Mouse (Mus musculus): ENCODE data around the gene Senp7. TPM values are rescaled to one million over a fixed set of nuclear protein-coding genes. Genes with fewer than 3 reads are reported as not detected.
"Not testable (repeated sequence)": the region's sequence is repeated elsewhere in the genome, so short reads cannot be mapped to it uniquely, and the experiment has no call there.

Gene Senp7
- total RNA-seq (2021): 10 to 100 TPM; 14.4 to 15.6 TPM
- 2.9 and 6.1 TPM in 2 replicates for polyA plus RNA-seq (2012; rRNA removed)
- long read RNA-seq, partial matches to known transcripts: 1 of 4 reads
- long read RNA-seq, other reads (novel, unspliced or antisense): 2 of 4 reads

GRCm38 (mm10) chr16:56048038-56048437 is at the start of gene Senp7:
Gene Senp7 (plus strand): TSS chr16:56048338.
- H3K27ac ChIP-seq; H3K79me2 ChIP-seq (replicated peaks; ENCODE audit: control insufficient read depth, insufficient read depth, low read length); intact Hi-C loops (cut with DNase I); H3K4me1 ChIP-seq (ENCODE audit: control insufficient read depth, insufficient read depth, low read length); H3K27me3 ChIP-seq (ENCODE audit: control insufficient read depth, insufficient read depth, low read length); DNase-seq; H3K4me3 ChIP-seq; H3K9ac ChIP-seq (ENCODE audit: low read depth, low read length); H3K36me3 ChIP-seq (ENCODE audit: control insufficient read depth, insufficient read depth, low read length): not testable (repeated sequence)
- no CpG with 5 or more reads among the region's 4 CpGs for WGBS

- no peaks in the 10 kb centered on the region; the same call in 1 of the 2 replicates for H3K36me3 ChIP-seq (ENCODE audit: control insufficient read depth, insufficient read depth, low read length)
- intact Hi-C loops (cut with DNase I): no loop called here
- WGBS: 87% methylated on average over 11 of the region's 11 CpGs
These were observed 41.3 kb upstream of the Senp7 start for GRCm38 (mm10) chr16:56006798-56007197.

GRCm38 (mm10) chr16:56008862-56009261 is 39.3 kb upstream of the Senp7 start:
- Histone ChIP-seq H3K9ac (ENCODE audit: low read depth, low read length) (no peak overlapping the region), H3K4me3 (no peak overlapping the region), H3K36me3 (ENCODE audit: control insufficient read depth, insufficient read depth, low read length) (no peaks in the 10 kb centered on the region; the same call in 1 of the 2 replicates), H3K4me1 (ENCODE audit: control insufficient read depth, insufficient read depth, low read length) (no peaks in the 10 kb centered on the region), H3K27me3 (ENCODE audit: control insufficient read depth, insufficient read depth, low read length) (no peaks in the 10 kb centered on the region), H3K27ac (no peak overlapping the region), H3K79me2 (replicated peaks; ENCODE audit: control insufficient read depth, insufficient read depth, low read length) (no peaks in the 10 kb centered on the region)
- no peak for DNase-seq
- TF ChIP-seq EP300 (IDR thresholded peaks at IDR 0.05; ENCODE audit: insufficient read depth, low read depth, low read length): no peak
- no peak for TF ChIP-seq CTCF (IDR thresholded peaks at IDR 0.05)
- TF ChIP-seq POLR2A (IDR thresholded peaks at IDR 0.05; ENCODE audit: insufficient read depth, low read depth, low read length): no peak
- intact Hi-C loops (cut with DNase I): no loop called here
- 97% methylated on average over 1 of the region's 1 CpGs for WGBS

More at GRCm38 (mm10) chr16:56006798-56007197, 41.3 kb upstream of the Senp7 start:
- H3K4me1 ChIP-seq (ENCODE audit: control insufficient read depth, insufficient read depth, low read length): no peaks in the 10 kb centered on the region
- H3K4me3 ChIP-seq: no peak overlapping the region
- no peak for DNase-seq
- TF ChIP-seq EP300 (IDR thresholded peaks at IDR 0.05; ENCODE audit: insufficient read depth, low read depth, low read length) (no peak), CTCF (IDR thresholded peaks at IDR 0.05) (no peak), POLR2A (IDR thresholded peaks at IDR 0.05; ENCODE audit: insufficient read depth, low read depth, low read length) (no peak)
- H3K9ac ChIP-seq (ENCODE audit: low read depth, low read length): no peak overlapping the region
- no peak overlapping the region for H3K27ac ChIP-seq
- H3K27me3 ChIP-seq (ENCODE audit: control insufficient read depth, insufficient read depth, low read length): no peaks in the 10 kb centered on the region
- H3K79me2 ChIP-seq (replicated peaks; ENCODE audit: control insufficient read depth, insufficient read depth, low read length): no peaks in the 10 kb centered on the region

- no peak for TF ChIP-seq EP300 (IDR thresholded peaks at IDR 0.05; ENCODE audit: insufficient read depth, low read depth, low read length)
- TF ChIP-seq POLR2A (IDR thresholded peaks at IDR 0.05; ENCODE audit: insufficient read depth, low read depth, low read length): no peak
- no peak for TF ChIP-seq CTCF (IDR thresholded peaks at IDR 0.05)
- WGBS: 91% methylated on average over 10 of the region's 10 CpGs
- intact Hi-C loops (cut with DNase I): no loop called here
- H3K79me2 ChIP-seq (replicated peaks; ENCODE audit: control insufficient read depth, insufficient read depth, low read length): no peaks in the 10 kb centered on the region
- no peak overlapping the region for H3K9ac ChIP-seq (ENCODE audit: low read depth, low read length)
- H3K27me3 ChIP-seq (ENCODE audit: control insufficient read depth, insufficient read depth, low read length): no peaks in the 10 kb centered on the region
- DNase-seq: no peak
- H3K27ac ChIP-seq: no peak overlapping the region
- H3K36me3 ChIP-seq (ENCODE audit: control insufficient read depth, insufficient read depth, low read length): no peaks in the 10 kb centered on the region; the same call in 1 of the 2 replicates
- no peaks in the 10 kb centered on the region for H3K4me1 ChIP-seq (ENCODE audit: control insufficient read depth, insufficient read depth, low read length)
- H3K4me3 ChIP-seq: no peak overlapping the region
These were observed 35.1 kb upstream of the Senp7 start for GRCm38 (mm10) chr16:56012789-56013743.

- Histone ChIP-seq H3K79me2 (replicated peaks; ENCODE audit: control insufficient read depth, insufficient read depth, low read length) (no peaks in the 10 kb centered on the region), H3K9ac (ENCODE audit: low read depth, low read length) (no peak overlapping the region), H3K36me3 (ENCODE audit: control insufficient read depth, insufficient read depth, low read length) (peaks cover 2% of the 10 kb centered on the region), H3K27me3 (ENCODE audit: control insufficient read depth, insufficient read depth, low read length) (no peaks in the 10 kb centered on the region), H3K4me3 (no peak overlapping the region), H3K4me1 (ENCODE audit: control insufficient read depth, insufficient read depth, low read length) (no peaks in the 10 kb centered on the region), H3K27ac (no peak overlapping the region)
- intact Hi-C loops (cut with DNase I): no loop called here
- DNase-seq: no peak
- WGBS: 79% methylated on average over 7 of the region's 7 CpGs
- no peak for TF ChIP-seq EP300 (IDR thresholded peaks at IDR 0.05; ENCODE audit: insufficient read depth, low read depth, low read length)
- TF ChIP-seq POLR2A (IDR thresholded peaks at IDR 0.05; ENCODE audit: insufficient read depth, low read depth, low read length): no peak
- TF ChIP-seq CTCF (IDR thresholded peaks at IDR 0.05): no peak
These were observed 34.1 kb upstream of the Senp7 start for GRCm38 (mm10) chr16:56014076-56014475.

GRCm38 (mm10) chr16:56019660-56020059 is 28.5 kb upstream of the Senp7 start:
- WGBS: 93% methylated on average over 7 of the region's 7 CpGs

More at GRCm38 (mm10) chr16:56019660-56020059, 28.5 kb upstream of the Senp7 start:
- H3K79me2 ChIP-seq (replicated peaks; ENCODE audit: control insufficient read depth, insufficient read depth, low read length): peaks cover 3% of the 10 kb centered on the region; the same call in 1 of the 2 replicates
- TF ChIP-seq POLR2A (IDR thresholded peaks at IDR 0.05; ENCODE audit: insufficient read depth, low read depth, low read length) (no peak), CTCF (IDR thresholded peaks at IDR 0.05) (no peak), EP300 (IDR thresholded peaks at IDR 0.05; ENCODE audit: insufficient read depth, low read depth, low read length) (no peak)
- no peaks in the 10 kb centered on the region; the same call in 1 of the 2 replicates for H3K4me1 ChIP-seq (ENCODE audit: control insufficient read depth, insufficient read depth, low read length)
- intact Hi-C loops (cut with DNase I): no loop called here
- H3K27me3 ChIP-seq (ENCODE audit: control insufficient read depth, insufficient read depth, low read length): no peaks in the 10 kb centered on the region
- no peak overlapping the region for H3K4me3 ChIP-seq
- no peak for DNase-seq
- no peak overlapping the region for H3K27ac ChIP-seq
- H3K36me3 ChIP-seq (ENCODE audit: control insufficient read depth, insufficient read depth, low read length): peaks cover 6% of the 10 kb centered on the region
- no peak overlapping the region for H3K9ac ChIP-seq (ENCODE audit: low read depth, low read length)
